Mouse (Mus musculus) macrophage (primary cell): ENCODE measurements around the gene Cdc42ep4. TPM values are rescaled to one million over a fixed set of nuclear protein-coding genes. Genes with fewer than 3 reads are reported as not detected.

Source experiments
- H3K27ac ChIP-seq: fragments of 350-480 bp; formaldehyde crosslinking; 2 replicates; pipeline ENCODE4 v1.9.0; 2021
- H3K36me3 ChIP-seq: fragments of 350-480 bp; formaldehyde crosslinking; 2 replicates; pipeline ENCODE4 v1.9.0; 2021; ENCODE audit errors: inconsistent target
- H3K4me3 ChIP-seq: fragments of 350-480 bp; formaldehyde crosslinking; 2 replicates; pipeline ENCODE4 v1.9.0; 2021; ENCODE audit errors: inconsistent target
- H3K79me2 ChIP-seq: fragments of 350-480 bp; formaldehyde crosslinking; 2 replicates; pipeline ENCODE4 v1.9.0; 2021; ENCODE audit errors: inconsistent target
- WGBS: methylation state at CpG from one replicate; pipeline ENCODE4 v1.1.7; 2026; ENCODE audit warnings: inconsistent platforms; ENCODE audit not compliant: missing documents; 5-methylcytosine and 5-hydroxymethylcytosine counted together
- polyA plus RNA-seq: library from polyadenylated mRNA; stranded (reverse); fragments of 250-400 nt; gene quantifications from 3 replicates; pipeline ENCODE4 v1.2.4, GENCODE M21; 2018; ENCODE audit warnings: inconsistent platforms
- total RNA-seq, 78 experiments: library from RNA; depleted of rRNA; stranded (reverse); fragments of 250-400 nt; gene quantifications; 1 replicate in 9 of 78; 2 replicates in 24 of 78; 3 replicates in 43 of 78; 4 replicates in 2 of 78; pipeline ENCODE4 v1.2.4; 2018; ENCODE audit warnings: inconsistent platforms in 56 of 78

Cdc42ep4 gene
- 100 to 1,000 TPM in 6 of 26 experiments, 10 to 100 TPM in 14, 1 to 10 TPM in 6; 5.0 to 155 (median 36.6) TPM for total RNA-seq (2018; cell fraction: chromatin; rRNA removed)
- total RNA-seq (2018; cell fraction: cytosol; rRNA removed): 100 to 1,000 TPM in 7 of 26 experiments, 10 to 100 TPM in 19; 17.2 to 237 (median 26.6) TPM
- total RNA-seq (2018; cell fraction: nucleus; rRNA removed): 100 to 1,000 TPM in 8 of 26 experiments, 10 to 100 TPM in 18; 15.6 to 179 (median 63.8) TPM
- 6.8 to 16.9 TPM (median 13.4 TPM) in 3 replicates for polyA plus RNA-seq

DNA sequence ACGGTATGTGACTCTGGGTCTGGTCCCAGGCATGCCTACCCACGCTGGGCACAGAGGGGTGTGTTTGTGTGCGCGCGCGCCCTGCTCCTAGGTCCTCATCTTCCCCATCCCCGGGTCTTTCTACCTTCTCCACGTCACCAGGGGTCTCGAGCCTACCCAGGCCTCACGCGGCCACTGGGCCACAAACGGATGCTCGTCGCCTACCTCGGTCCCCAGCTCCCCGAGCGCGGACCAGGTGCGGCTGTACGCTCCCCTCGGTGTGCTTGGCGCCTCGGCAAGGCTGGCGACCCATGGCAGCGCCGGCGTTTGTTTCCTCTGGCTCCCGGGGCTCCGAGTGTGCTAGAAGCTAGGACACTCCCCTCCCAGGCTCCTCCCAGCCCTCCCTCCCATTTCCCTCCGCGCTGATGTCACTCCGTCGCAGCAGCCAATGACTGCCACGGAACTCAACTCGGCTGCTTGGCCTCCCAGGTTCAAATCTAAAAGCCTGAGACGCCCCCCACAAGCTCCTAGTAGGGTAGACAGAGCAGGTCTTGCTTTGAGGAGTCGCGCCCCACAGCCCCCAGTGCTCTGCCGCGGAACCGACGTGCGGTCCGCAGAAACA lies at the start of gene Cdc42ep4:
Gene Cdc42ep4 (minus strand): TSS at position 398 of the 601 bp plus-strand sequence.
- peak within 1 kb of the TSS; percentile 78 for H3K4me3 ChIP-seq
- H3K79me2 ChIP-seq: peaks cover 49% of the 10 kb centered on the region
- H3K36me3 ChIP-seq: no peaks in the 10 kb centered on the region
- H3K27ac ChIP-seq: peak within 1 kb of the TSS; percentile 96
- WGBS: under 1% methylated on average over 44 of the region's 44 CpGs

DNA sequence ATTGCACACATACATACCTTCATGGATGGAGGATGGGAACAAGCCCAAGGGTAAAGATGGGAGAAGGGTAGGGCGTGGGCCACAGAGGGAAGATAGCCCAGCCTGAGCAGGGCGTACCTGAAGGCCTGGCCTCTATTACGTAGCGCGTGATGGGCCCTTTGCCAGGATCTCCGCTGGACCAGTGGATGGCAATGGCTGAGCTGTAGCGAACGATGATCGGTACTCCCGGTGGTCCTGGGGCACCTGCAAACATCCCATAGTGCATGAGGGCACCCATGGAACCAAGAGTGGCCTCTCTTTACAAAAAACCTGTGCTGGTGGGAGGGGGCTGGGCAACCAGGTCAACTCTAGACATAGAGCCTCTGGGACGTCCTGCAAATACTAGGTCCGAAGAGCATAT lies 48.3 kb upstream of the Cdc42ep4 start:
- Histone ChIP-seq H3K27ac (no peak overlapping the region), H3K4me3 (no peak overlapping the region), H3K79me2 (no peaks in the 10 kb centered on the region), H3K36me3 (no peaks in the 10 kb centered on the region)
- 95% methylated on average over 12 of the region's 12 CpGs for WGBS

- WGBS: 94% methylated on average over 14 of the region's 14 CpGs
- H3K4me3 ChIP-seq: no peak overlapping the region
- no peaks in the 10 kb centered on the region for H3K36me3 ChIP-seq
- no peaks in the 10 kb centered on the region for H3K79me2 ChIP-seq
- no peak overlapping the region for H3K27ac ChIP-seq
Observed at GRCm38 (mm10) chr11:113799041-113799447, 47.4 kb upstream of the Cdc42ep4 start.

DNA sequence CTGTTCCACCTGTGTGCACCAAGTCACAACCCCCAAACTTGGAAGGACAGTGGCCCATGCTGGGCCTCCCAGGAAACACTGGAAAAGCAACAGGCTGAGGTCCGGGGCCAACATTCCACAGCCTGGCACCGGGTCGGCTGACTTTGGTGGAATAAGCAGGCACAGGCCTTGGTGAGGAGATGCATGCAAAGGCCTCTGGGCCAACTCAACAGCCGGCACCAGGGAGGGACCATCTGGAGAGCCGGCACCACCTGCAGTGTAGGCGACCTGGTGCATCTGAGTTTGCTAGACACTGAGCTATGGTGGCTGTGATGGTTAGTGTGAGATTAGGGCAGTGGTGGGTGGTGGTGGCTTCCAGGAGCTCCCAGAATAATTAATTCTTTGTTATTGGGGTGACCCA lies 46.3 kb upstream of the Cdc42ep4 start:
- Histone ChIP-seq H3K36me3 (no peaks in the 10 kb centered on the region), H3K4me3 (no peak overlapping the region), H3K27ac (no peak overlapping the region), H3K79me2 (no peaks in the 10 kb centered on the region)
- WGBS: 96% methylated on average over 6 of the region's 6 CpGs

DNA sequence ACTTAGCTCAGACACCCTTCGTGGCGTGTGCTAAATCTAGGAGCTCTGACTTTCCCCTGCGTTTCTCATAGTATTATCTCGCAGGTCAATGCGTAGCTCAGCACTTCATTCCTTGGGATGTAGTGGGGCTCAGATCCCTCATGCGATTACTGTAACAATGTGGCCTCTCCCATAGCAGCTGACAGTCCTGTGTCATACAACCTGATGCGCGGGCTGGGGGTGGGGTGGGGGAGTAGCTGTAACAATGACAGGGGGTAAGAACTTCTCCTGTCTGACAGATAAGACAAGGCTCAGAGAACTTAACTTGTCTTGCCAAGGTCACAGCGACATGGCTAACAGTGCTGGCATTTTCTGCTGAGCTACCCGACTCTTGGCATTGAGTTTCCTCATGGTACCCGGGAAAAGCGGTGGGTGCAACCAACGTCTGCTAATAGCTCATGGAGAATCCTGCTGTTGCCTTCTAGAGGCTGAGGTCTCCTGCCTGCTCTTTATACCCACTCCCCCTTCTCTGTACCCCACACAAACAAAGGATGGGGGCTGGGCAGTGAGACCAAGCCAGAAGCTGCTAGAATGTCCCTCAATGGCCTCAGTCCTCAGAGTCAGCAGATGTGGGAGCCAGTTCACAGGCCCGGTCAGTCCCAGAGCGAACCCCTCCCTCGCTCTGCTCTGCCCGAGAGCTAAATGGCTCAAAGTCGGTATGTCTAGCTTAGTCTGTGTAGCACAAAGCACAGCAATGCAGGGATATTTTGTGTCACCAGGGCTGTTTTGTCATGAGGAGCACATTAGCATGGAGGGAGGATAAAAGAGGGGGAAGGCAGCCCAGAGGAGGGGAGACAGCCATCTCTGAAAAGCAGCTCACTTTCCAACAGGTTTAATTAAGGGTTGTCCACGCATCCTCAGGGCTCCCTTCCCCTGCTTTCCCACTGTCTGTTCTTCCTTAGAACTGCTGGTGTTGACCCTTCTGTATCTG lies 45.6 kb upstream of the Cdc42ep4 start:
- 92% methylated on average over 19 of the region's 19 CpGs for WGBS
- Histone ChIP-seq H3K36me3 (no peaks in the 10 kb centered on the region), H3K4me3 (no peak overlapping the region), H3K79me2 (no peaks in the 10 kb centered on the region), H3K27ac (no peak overlapping the region)

GRCm38 (mm10) chr11:113795846-113796245 lies 44.2 kb upstream of the Cdc42ep4 start:
- 94% methylated on average over 10 of the region's 12 CpGs for WGBS
- H3K27ac ChIP-seq: no peak overlapping the region
- H3K4me3 ChIP-seq: no peak overlapping the region
- H3K79me2 ChIP-seq: no peaks in the 10 kb centered on the region
- H3K36me3 ChIP-seq: no peaks in the 10 kb centered on the region

GRCm38 (mm10) chr11:113791357-113792215 lies 39.9 kb upstream of the Cdc42ep4 start:
- Histone ChIP-seq H3K79me2 (no peaks in the 10 kb centered on the region), H3K27ac (no peak overlapping the region), H3K36me3 (no peaks in the 10 kb centered on the region), H3K4me3 (no peak overlapping the region)
- 85% methylated on average over 16 of the region's 16 CpGs for WGBS

DNA sequence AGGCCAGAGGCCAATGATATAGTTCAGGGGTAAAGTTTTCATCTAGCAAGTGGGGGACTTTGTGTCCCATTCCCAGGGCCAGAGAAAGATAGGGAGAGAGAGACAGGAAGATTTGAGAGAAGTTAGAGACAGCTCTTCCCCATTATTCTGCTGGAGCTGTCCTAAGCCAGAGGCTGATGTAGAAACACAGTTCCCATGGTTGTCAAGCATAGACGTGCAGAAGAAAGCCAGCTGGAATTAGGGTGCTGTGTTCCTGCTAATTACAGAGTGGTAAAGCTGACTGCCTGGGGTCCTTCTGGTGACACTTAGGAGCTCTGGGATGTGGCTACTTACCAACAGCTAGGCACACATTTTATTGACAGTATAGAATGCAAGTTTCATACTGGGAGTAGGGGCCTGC lies 37.4 kb upstream of the Cdc42ep4 start:
- H3K27ac ChIP-seq: no peak overlapping the region
- no peaks in the 10 kb centered on the region for H3K79me2 ChIP-seq

GRCm38 (mm10) chr11:113788183-113788789 lies 36.6 kb upstream of the Cdc42ep4 start:
- Histone ChIP-seq H3K36me3 (no peaks in the 10 kb centered on the region), H3K79me2 (no peaks in the 10 kb centered on the region), H3K4me3 (no peak overlapping the region), H3K27ac (no peak overlapping the region)
- WGBS: 77% methylated on average over 2 of the region's 2 CpGs

More for the DNA sequence above, 37.4 kb upstream of the Cdc42ep4 start:
- H3K36me3 ChIP-seq: no peaks in the 10 kb centered on the region
- WGBS: 89% methylated on average over 1 of the region's 1 CpGs
- no peak overlapping the region for H3K4me3 ChIP-seq

- H3K4me3 ChIP-seq: no peak overlapping the region
- 55% methylated on average over 13 of the region's 13 CpGs for WGBS
- no peaks in the 10 kb centered on the region for H3K36me3 ChIP-seq
- H3K79me2 ChIP-seq: no peaks in the 10 kb centered on the region
- 0 out of 2 replicates have a peak overlapping the region, but pooled peaks have one; percentile 8 for H3K27ac ChIP-seq
Observed at GRCm38 (mm10) chr11:113787432-113788182, 35.9 kb upstream of the Cdc42ep4 start.

GRCm38 (mm10) chr11:113787009-113787408 lies 35.3 kb upstream of the Cdc42ep4 start:
- 0 out of 2 replicates have a peak overlapping the region, but pooled peaks have one; percentile 8 for H3K27ac ChIP-seq
- no peak overlapping the region for H3K4me3 ChIP-seq
- no peaks in the 10 kb centered on the region for H3K36me3 ChIP-seq
- 13% methylated on average over 11 of the region's 11 CpGs for WGBS
- H3K79me2 ChIP-seq: no peaks in the 10 kb centered on the region

GRCm38 (mm10) chr11:113786395-113786794 lies 34.7 kb upstream of the Cdc42ep4 start:
- Histone ChIP-seq H3K36me3 (no peaks in the 10 kb centered on the region), H3K27ac (no peak overlapping the region), H3K4me3 (no peak overlapping the region), H3K79me2 (no peaks in the 10 kb centered on the region)
- WGBS: 82% methylated on average over 4 of the region's 4 CpGs
